Mouse (Mus musculus): ENCODE results near the gene Rras.

DNA sequence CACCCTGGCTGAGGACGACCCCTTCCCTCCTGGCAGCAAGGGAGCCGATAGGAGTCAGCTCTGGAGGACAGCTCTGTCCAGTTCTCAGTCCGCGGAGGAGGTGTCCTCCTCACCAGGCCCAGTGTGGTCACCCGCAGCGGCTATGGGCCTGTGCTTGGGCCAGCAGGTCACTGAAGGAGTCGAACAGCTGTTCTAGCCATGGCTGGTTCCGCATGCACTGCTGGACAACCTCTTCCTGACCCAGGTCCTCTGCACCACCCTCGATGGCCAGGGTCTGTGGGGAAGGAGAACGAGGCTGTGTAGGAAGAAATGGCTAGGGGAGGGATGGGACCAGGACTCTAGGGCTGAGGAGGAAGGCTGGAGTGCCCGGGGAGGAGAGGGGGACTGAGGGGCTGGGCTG lies 10.6 kb downstream of the Rras start:
- TF ChIP-seq CTCF (IDR thresholded peaks at IDR 0.05 in 2 of 3, conservative IDR thresholded peaks at IDR 0.05 in 1 of 3; ENCODE audit: control insufficient read depth in 1 of 3, insufficient read depth in 1 of 3, low read depth in 2 of 3, low read length in 3 of 3, poor library complexity in 1 of 3, severe bottlenecking in 1 of 3) (no peak), GATA1 (IDR thresholded peaks at IDR 0.05; ENCODE audit: low read depth, low read length) (no peak), JUND (IDR thresholded peaks at IDR 0.05; ENCODE audit: low read depth, low read length) (no peak), ZC3H11A (IDR thresholded peaks at IDR 0.05; ENCODE audit: low read depth, low read length) (no peak), CHD2 (IDR thresholded peaks at IDR 0.05; ENCODE audit: low read length) (no peak), POLR2A (IDR thresholded peaks at IDR 0.05; ENCODE audit: control insufficient read depth in 1 of 2, insufficient read depth in 1 of 2, low read depth in 1 of 2, low read length in 2 of 2, poor library complexity in 1 of 2) (no peak), POLR2AphosphoS2 (IDR thresholded peaks at IDR 0.05; ENCODE audit: low read length) (no peak), E2F4 (IDR thresholded peaks at IDR 0.05; ENCODE audit: borderline replicate concordance, low read depth, low read length) (no peak), MYC (IDR thresholded peaks at IDR 0.05; ENCODE audit: low read depth, low read length) (no peak)

All from MEL (cell line).